Mouse (Mus musculus): ENCODE results near the gene Polr2f. TPM values are rescaled to one million over a fixed set of nuclear protein-coding genes. Genes with fewer than 3 reads are reported as not detected.

Gene Polr2f
- polyA plus RNA-seq, 1 experiment: not detected

DNA sequence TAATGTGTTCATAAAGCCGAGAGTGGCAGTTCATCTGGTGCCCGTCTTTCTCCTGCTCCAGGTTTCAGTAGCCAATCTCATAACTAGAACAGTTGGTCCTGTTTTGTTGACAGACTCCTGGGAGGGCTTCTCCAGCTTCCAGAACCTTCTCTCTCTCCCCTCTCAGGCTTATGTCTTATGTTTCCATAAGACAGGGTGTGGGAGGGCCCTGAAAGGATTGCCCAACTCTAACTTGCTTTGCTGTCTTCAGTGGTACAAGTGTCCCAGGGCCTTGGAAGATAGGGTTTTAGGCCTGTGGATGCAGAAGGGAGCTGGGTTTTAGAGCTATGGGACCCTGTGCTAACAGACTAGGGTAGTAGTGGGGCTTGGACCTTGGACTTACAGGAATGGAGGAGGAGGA, 30.3 kb upstream of the Polr2f start:
- no peak overlapping the region for H3K27ac ChIP-seq (ENCODE audit: insufficient read depth, low read depth, low read length)
- no peak for TF ChIP-seq CTCF (IDR thresholded peaks at IDR 0.05; ENCODE audit: insufficient read depth, low read depth, low read length)
- TF ChIP-seq POLR2A (IDR thresholded peaks at IDR 0.05; ENCODE audit: insufficient read depth, low read depth, low read length): no peak
- WGBS: 71% methylated on average over 2 of the region's 2 CpGs

DNA sequence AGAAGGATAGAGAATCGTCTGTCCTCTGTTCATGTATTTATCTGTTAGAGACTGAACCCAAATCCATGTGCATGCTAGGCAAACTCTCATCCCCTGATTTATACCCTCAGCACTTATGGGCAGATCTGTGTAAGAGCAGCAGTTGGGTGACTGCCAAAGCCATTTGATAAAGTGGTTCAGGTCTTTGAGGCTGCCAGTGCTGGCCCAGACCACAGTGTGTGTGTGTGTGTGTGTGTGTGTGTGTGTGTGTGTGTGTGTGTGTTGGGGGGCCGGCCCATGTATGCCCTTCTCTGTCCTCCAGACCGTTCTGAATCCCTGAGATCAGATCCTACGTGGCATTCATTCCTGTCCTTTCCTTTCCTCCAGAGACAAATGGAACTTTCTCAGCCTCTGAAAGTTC, 29.0 kb upstream of the Polr2f start:
- 53% methylated on average over 4 of the region's 4 CpGs for WGBS
- TF ChIP-seq POLR2A (IDR thresholded peaks at IDR 0.05; ENCODE audit: insufficient read depth, low read depth, low read length) (no peak), CTCF (IDR thresholded peaks at IDR 0.05; ENCODE audit: insufficient read depth, low read depth, low read length) (no peak)
- no peak overlapping the region for H3K4me3 ChIP-seq (ENCODE audit: insufficient read depth, low read depth, low read length)
- no peak overlapping the region for H3K27ac ChIP-seq (ENCODE audit: insufficient read depth, low read depth, low read length)
- peaks cover 18% of the 10 kb centered on the region for H3K4me1 ChIP-seq (ENCODE audit: control insufficient read depth, insufficient read depth, low read length)

More for the DNA sequence above, 30.3 kb upstream of the Polr2f start:
- Histone ChIP-seq H3K4me1 (ENCODE audit: control insufficient read depth, insufficient read depth, low read length) (peaks cover 18% of the 10 kb centered on the region), H3K4me3 (ENCODE audit: insufficient read depth, low read depth, low read length) (no peak overlapping the region)

- no peak for TF ChIP-seq CTCF (IDR thresholded peaks at IDR 0.05; ENCODE audit: insufficient read depth, low read depth, low read length)
- TF ChIP-seq POLR2A (IDR thresholded peaks at IDR 0.05; ENCODE audit: insufficient read depth, low read depth, low read length): no peak
- H3K4me3 ChIP-seq (ENCODE audit: insufficient read depth, low read depth, low read length): no peak overlapping the region
- H3K4me1 ChIP-seq (ENCODE audit: control insufficient read depth, insufficient read depth, low read length): peaks cover 11% of the 10 kb centered on the region
- H3K27ac ChIP-seq (ENCODE audit: insufficient read depth, low read depth, low read length): no peak overlapping the region
- whole genome bisulfite sequencing: 67% methylated on average over 5 of the region's 5 CpGs
Observed at GRCm38 (mm10) chr15:79115276-79115675, 25.5 kb upstream of the Polr2f start.

- no peak overlapping the region for H3K4me3 ChIP-seq (ENCODE audit: insufficient read depth, low read depth, low read length)
- no peak overlapping the region for H3K27ac ChIP-seq (ENCODE audit: insufficient read depth, low read depth, low read length)
- no peaks in the 10 kb centered on the region for H3K4me1 ChIP-seq (ENCODE audit: control insufficient read depth, insufficient read depth, low read length)
- TF ChIP-seq POLR2A (IDR thresholded peaks at IDR 0.05; ENCODE audit: insufficient read depth, low read depth, low read length) (no peak), CTCF (IDR thresholded peaks at IDR 0.05; ENCODE audit: insufficient read depth, low read depth, low read length) (no peak)
- 85% methylated on average over 9 of the region's 9 CpGs for WGBS
Observed at GRCm38 (mm10) chr15:79119491-79119890, 21.3 kb upstream of the Polr2f start.

DNA sequence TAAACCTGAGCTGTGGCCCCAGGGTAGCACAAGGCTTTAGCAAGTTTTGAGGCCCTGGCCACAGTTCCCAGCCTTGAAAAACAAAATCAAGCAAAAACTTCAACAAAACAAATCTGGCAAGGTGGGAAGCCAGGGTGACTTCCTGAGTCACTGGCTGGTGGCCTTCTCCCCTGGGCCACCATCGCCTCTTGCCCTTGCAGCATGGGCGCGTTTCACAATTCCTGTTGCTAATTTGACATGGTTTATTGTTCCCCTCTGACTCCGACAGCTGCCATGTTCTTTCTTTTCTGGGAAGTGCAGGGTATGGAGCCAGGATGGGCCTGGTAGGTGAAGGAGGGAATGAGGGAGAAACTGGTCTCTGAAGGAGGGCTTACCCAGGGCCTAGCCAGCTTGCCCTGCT, 18.7 kb upstream of the Polr2f start:
- no peaks in the 10 kb centered on the region for H3K4me1 ChIP-seq (ENCODE audit: control insufficient read depth, insufficient read depth, low read length)
- 88% methylated on average over 4 of the region's 4 CpGs for WGBS
- no peak overlapping the region for H3K4me3 ChIP-seq (ENCODE audit: insufficient read depth, low read depth, low read length)
- H3K27ac ChIP-seq (ENCODE audit: insufficient read depth, low read depth, low read length): no peak overlapping the region
- no peak for TF ChIP-seq POLR2A (IDR thresholded peaks at IDR 0.05; ENCODE audit: insufficient read depth, low read depth, low read length)
- TF ChIP-seq CTCF (IDR thresholded peaks at IDR 0.05; ENCODE audit: insufficient read depth, low read depth, low read length): no peak

DNA sequence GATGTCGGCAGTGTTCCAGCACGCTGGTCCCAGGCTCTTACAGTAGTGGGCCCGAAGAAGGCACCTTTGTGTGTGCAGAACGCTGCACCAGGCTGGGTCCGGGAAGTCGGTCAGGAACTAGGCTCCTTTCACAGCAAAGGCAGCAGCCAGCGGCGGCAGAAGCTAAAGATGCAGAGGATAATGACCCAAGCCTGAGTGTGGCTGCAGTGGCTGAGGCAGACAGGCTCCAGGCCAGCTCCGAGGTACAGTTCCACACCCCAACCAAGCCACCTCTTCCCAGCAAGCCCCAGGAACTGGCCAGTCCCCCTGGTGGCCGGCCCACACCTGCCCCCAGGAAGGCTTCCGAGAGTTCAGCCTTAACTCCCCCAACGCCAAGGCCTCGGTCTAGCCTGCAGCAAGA, 18.3 kb upstream of the Polr2f start:
- TF ChIP-seq POLR2A (IDR thresholded peaks at IDR 0.05; ENCODE audit: insufficient read depth, low read depth, low read length) (no peak), CTCF (IDR thresholded peaks at IDR 0.05; ENCODE audit: insufficient read depth, low read depth, low read length) (no peak)
- no peaks in the 10 kb centered on the region for H3K4me1 ChIP-seq (ENCODE audit: control insufficient read depth, insufficient read depth, low read length)
- H3K27ac ChIP-seq (ENCODE audit: insufficient read depth, low read depth, low read length): no peak overlapping the region
- H3K4me3 ChIP-seq (ENCODE audit: insufficient read depth, low read depth, low read length): no peak overlapping the region
- WGBS: 85% methylated on average over 13 of the region's 13 CpGs

GRCm38 (mm10) chr15:79123751-79124150, 17.1 kb upstream of the Polr2f start:
- no peak overlapping the region for H3K27ac ChIP-seq (ENCODE audit: insufficient read depth, low read depth, low read length)
- H3K4me3 ChIP-seq (ENCODE audit: insufficient read depth, low read depth, low read length): no peak overlapping the region
- 90% methylated on average over 6 of the region's 6 CpGs for whole genome bisulfite sequencing
- no peaks in the 10 kb centered on the region for H3K4me1 ChIP-seq (ENCODE audit: control insufficient read depth, insufficient read depth, low read length)
- TF ChIP-seq POLR2A (IDR thresholded peaks at IDR 0.05; ENCODE audit: insufficient read depth, low read depth, low read length): no peak
- no peak for TF ChIP-seq CTCF (IDR thresholded peaks at IDR 0.05; ENCODE audit: insufficient read depth, low read depth, low read length)

DNA sequence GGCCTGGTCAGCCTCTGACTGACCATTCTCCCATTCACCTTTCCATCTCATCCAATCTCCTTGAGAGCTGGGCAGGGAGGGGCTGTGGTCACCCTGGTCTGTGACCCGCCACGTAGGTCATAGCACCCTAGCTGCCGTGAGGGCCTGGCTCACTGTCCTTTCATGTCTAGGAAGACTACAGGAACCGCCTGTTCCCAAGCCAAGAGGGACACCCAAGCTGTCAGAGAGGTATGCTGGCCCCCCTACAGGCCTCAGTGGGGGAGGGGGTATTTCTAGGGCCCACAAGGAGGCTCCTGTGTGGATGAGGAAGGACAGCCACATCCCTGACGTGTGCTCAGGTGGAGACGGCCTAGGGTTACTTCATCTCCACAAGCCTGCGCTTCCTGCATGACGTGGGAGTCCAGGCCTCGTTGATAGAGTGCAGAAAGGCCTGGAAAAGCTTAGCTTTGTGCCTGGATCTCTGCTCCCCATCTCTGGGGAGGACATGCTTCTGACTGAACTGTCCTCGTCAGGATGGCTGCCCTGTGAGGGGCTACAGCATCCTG, 16.4 kb upstream of the Polr2f start:
- H3K4me3 ChIP-seq (ENCODE audit: insufficient read depth, low read depth, low read length): no peak overlapping the region
- TF ChIP-seq POLR2A (IDR thresholded peaks at IDR 0.05; ENCODE audit: insufficient read depth, low read depth, low read length) (no peak), CTCF (IDR thresholded peaks at IDR 0.05; ENCODE audit: insufficient read depth, low read depth, low read length) (no peak)
- 87% methylated on average over 10 of the region's 10 CpGs for WGBS
- H3K4me1 ChIP-seq (ENCODE audit: control insufficient read depth, insufficient read depth, low read length): no peaks in the 10 kb centered on the region
- H3K27ac ChIP-seq (ENCODE audit: insufficient read depth, low read depth, low read length): no peak overlapping the region

- whole genome bisulfite sequencing: 76% methylated on average over 13 of the region's 13 CpGs
- TF ChIP-seq CTCF (IDR thresholded peaks at IDR 0.05; ENCODE audit: insufficient read depth, low read depth, low read length) (no peak), POLR2A (IDR thresholded peaks at IDR 0.05; ENCODE audit: insufficient read depth, low read depth, low read length) (no peak)
- Histone ChIP-seq H3K4me1 (ENCODE audit: control insufficient read depth, insufficient read depth, low read length) (no peaks in the 10 kb centered on the region; the same call in 1 of the 2 replicates), H3K4me3 (ENCODE audit: insufficient read depth, low read depth, low read length) (no peak overlapping the region), H3K27ac (ENCODE audit: insufficient read depth, low read depth, low read length) (no peak overlapping the region)
Observed at GRCm38 (mm10) chr15:79126217-79126932, 14.4 kb upstream of the Polr2f start.

Data from olfactory bulb, adult 2 months (tissue).